Mouse (Mus musculus): Measurements from ENCODE around the gene Gm21409. TPM values are rescaled to one million over a fixed set of nuclear protein-coding genes. Genes with fewer than 3 reads are reported as not detected.
"Not testable (repeated sequence)": the region's sequence is repeated elsewhere in the genome, so short reads cannot be mapped to it uniquely, and the experiment has no call there.

Gene Gm21409
- not detected for total RNA-seq (2021)

DNA sequence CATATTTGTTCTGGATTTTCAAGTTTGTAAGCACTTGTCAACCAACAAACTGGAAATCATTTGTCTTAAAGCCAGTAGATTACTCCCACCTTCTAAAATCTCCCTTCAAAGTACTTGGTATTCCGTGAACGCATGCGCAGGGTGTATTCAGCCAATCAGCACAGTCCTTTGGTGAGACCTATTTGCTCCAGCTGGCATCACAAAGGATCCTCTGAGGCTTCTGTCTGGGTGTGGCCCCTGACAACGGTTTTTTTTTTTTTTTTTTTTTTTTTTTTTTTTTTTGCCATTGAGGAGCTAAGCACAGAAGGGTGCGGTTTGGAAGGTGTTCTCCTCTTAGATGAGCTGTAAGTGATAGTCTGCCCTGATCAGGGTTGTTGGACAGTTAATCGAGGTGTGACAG lies at the start of gene Gm21409:
Gm21409 (plus strand) TSS at position 301 of the 400 bp plus-strand sequence.
- not testable (repeated sequence) for DNase-seq (ENCODE audit: extremely low spot score in 1 of 2, low spot score in 1 of 2)

Other genes starting within 250 kb of the Gm21409 start
- gene Gm21394, start 181.8 kb upstream of the Gm21409 start, total RNA-seq (2021): not detected